Mouse (Mus musculus) gastrocnemius, postnatal 4 days (tissue): ENCODE data around the gene Gm42372. TPM values are rescaled to one million over a fixed set of nuclear protein-coding genes. Genes with fewer than 3 reads are reported as not detected.
"Not testable (repeated sequence)": the region's sequence is repeated elsewhere in the genome, so short reads cannot be mapped to it uniquely, and the experiment has no call there.

Experiments
- DNase-seq, 2 experiments: peaks; one replicate each; pipeline ENCODE4 v3.0.0; 2021 to 2022; ENCODE audit warnings: low spot score in 2 of 2, mixed read lengths in 2 of 2
- long read RNA-seq, 2 experiments: library from polyadenylated mRNA; stranded (forward); transcript quantifications; one replicate each; pipeline ENCODE4 v2.0.0; 2021
- total RNA-seq, 2 experiments: library from RNA; stranded (reverse); gene quantifications; 2 replicates each; pipeline ENCODE4 v1.2.3; 2021

The Gm42372 gene
- under 1 TPM in 1 of 2 experiments, not detected in 1; 0.05 TPM for total RNA-seq
- long read RNA-seq, experiment 1, result 0 reads
- long read RNA-seq, experiment 2, result 0 reads

DNA sequence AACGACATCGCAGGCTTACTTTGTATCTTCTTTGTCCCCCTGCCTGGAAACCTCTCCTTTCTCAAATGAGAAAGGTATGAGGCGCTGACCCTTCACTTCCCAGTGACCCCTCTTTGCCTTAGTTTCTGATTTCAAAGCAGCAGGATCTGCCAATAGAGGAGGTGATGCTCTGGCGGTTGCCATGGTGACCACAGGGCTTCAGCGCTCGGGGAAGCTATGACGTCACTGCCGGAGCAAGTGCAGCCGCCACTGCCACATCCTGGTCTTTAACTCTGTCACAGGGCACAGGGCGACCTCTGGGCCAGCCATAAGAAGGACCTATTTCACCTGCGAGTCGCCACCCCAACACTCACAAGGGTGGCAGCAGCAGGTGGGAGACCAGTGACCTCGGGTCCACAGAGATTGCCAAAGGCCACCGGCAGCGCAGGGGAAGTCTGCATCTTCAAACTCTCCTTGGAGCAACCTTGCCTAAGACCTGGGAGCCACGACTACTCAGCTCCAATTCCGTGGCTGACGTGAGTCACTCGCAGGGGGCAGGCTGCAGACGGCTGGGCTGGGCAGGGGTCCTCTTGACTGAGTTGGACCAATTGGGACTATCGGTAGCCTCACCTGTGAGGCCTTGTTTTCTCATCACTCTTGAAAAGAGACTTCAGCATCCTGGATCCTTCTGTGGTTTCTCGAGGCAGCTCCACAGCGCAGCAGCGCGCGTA lies at the start of gene Gm42372:
Gene Gm42372 (plus strand): TSS at position 228 of the 710 bp plus-strand sequence.
- peak in 1 of 2 experiments; percentile 47 for DNase-seq

DNA sequence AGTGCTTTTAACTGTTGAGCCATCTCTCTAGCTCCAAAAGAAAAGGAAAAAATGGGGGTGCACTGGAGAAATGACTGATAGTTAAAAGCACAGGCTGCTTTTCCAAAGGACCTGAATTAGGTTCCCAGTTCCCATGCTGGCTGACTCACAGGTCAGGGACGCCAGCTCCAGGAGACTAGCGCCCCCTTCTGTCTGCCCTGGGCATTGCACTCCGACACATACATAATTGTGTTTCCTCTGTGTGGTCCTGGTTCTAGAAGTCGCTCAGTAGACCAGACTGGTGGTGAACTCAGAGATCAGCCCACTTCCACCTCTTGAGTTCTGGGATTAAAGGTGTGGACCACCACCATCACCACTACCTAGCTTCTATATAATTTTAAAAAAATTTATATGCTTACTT lies 45.6 kb upstream of the Gm42372 start:
- DNase-seq, result no peak

DNA sequence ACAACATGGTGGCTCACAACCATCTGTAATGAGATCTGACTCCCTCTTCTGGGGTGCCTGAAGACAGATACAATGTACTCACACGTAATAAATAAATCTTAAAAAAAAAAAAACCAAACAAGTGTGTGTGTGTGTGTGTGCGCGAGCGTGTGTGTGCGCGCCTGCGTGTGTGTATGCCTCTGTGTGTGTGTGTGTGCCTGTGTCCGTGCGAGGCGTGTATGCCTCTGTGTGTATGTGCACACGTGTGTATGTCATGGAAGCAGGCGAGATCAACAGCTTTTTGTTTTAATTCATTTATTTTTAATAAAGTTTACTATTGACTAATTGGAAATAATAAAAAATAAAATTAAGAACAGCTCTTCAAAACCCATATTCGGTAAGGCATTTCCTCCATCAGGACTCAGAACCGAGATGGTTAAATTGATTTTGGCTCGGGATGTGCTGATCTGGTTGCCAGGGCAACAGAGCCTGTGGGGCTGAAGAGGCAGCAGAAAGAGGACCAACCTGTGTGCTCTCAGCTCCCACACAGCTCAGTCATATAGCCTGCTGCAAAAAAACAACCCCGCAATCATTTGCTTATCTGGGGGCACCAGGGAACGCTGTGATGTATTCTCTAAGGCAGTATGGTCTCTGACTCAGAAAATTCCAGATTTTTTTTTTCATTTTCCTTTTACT lies 44.6 kb upstream of the Gm42372 start:
- no peak for DNase-seq

DNA sequence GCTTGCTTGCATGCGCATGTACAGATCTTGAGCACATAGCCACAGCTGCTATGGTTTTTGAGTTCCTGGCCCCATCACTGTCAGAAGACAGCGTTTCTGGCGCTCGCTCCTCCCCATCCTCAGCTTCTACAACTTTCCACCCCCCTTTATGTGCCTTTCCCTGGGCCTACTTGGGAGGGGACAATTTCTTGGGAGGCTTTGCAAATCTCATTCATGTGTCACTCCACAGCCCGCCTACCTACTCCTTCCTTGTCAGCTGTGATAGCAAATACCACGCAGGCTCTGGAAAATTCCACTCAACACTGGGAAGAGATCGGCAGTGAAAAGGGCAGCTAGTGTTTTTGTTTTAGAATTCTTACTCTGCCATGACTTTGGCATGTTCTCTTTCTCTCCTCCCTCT lies 42.6 kb upstream of the Gm42372 start:
- no peak for DNase-seq

DNA sequence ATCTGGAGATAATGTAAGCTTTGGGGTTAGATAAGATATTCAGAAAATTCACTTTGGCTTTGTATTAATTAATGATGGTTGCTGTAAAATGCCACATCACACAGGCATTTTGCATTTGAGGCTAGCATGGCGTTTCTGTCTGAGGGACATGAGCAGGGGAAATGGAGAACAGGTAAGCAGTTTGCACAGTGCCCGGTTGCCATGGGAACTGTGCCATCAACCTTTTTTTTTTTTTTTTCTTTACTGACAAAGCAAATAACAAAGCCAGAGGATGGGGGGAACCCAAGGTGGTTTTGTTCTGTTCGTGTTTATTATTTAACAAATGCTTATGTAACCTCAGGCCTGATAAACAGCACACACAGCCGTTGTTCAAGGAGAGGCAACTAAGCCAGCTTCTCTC lies 40.0 kb upstream of the Gm42372 start:
- no peak for DNase-seq

DNA sequence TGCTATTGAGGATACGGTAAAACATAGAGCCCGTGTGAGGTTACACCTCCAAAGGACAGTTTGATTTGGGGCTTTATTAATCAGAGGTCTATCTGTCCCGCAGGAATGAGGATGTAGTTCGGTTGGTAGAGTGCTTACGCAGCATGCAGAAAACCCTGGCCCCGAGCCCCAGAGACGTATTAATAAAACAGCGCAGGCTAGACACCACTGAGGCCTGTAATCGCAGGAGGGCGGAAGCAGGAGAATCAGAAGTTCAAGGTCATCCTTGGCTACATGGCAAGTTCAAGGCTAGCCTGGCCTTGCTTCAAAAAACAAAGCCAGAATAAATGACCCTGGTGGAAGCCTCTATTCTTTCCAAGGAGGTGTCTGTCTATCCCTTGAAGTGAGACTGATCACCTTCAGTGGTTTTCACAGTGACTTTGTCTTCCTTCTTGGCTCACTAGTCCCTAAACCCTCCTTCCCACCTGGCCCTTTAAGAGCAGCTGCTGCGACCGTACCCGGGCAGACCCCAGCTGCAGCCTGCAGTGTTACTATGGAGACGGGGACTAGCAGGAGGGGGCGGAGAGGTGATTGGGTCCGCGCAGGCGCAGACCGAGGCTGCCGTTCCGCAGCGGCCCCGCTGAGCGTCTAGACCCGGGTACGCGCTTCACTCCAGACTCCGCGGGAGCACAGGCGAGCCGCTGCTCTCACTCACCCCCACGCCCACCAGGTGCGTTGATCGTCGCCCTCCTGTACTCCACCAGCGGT lies 38.7 kb upstream of the Gm42372 start, which contains the start of gene Pnmal2:
Gene Pnmal2 (plus strand): TSS at position 622 of the 747 bp plus-strand sequence.
- peak; percentile 78 to 85 for DNase-seq

DNA sequence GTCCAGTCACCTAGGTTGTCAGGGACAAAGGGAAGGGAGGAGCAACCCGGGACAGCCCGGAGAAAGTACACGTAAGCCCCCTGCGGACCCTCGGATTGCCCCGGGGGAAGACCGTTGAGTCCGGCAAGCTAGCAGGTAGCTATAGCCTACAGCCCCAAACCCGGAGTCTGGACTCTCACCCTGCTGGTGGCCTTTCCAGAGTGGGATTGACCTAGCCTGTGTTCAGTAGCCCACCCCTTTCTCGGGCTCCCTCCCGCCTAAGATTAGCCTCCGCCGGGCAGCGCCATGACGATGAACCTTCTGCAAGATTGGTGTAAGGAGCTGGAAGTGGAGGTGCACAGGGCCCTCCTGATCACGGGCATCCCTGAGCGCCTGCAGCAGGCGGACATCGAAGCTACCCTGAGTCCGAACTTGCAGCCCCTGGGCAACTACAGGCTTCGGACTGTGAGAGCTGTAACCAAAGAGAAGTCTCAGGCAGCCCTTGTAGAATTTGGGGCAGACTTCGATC lies 38.0 kb upstream of the Gm42372 start:
- DNase-seq, result peak in 1 of 2 experiments; percentile 37

DNA sequence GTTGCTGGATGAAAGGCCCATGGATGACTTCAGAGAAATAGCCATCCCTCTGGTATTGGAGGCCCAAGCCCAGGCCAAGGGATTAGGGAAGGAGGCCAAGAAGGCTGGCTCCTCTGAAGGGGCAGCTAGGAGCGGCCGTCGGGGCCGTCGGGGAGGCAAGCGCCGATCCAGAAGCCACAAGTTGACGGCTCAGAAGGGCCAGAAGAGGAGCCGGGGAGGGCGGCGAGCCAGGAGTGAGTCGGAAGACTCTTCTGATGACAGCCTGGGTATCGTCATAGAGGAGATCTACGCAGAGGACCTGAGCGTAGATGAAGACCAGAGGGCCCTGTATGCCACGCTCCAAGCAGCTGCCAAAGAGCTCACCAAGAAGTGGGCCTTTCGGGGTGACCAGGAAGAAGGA lies 37.5 kb upstream of the Gm42372 start:
- peak in 1 of 2 experiments; percentile 47 for DNase-seq

DNA sequence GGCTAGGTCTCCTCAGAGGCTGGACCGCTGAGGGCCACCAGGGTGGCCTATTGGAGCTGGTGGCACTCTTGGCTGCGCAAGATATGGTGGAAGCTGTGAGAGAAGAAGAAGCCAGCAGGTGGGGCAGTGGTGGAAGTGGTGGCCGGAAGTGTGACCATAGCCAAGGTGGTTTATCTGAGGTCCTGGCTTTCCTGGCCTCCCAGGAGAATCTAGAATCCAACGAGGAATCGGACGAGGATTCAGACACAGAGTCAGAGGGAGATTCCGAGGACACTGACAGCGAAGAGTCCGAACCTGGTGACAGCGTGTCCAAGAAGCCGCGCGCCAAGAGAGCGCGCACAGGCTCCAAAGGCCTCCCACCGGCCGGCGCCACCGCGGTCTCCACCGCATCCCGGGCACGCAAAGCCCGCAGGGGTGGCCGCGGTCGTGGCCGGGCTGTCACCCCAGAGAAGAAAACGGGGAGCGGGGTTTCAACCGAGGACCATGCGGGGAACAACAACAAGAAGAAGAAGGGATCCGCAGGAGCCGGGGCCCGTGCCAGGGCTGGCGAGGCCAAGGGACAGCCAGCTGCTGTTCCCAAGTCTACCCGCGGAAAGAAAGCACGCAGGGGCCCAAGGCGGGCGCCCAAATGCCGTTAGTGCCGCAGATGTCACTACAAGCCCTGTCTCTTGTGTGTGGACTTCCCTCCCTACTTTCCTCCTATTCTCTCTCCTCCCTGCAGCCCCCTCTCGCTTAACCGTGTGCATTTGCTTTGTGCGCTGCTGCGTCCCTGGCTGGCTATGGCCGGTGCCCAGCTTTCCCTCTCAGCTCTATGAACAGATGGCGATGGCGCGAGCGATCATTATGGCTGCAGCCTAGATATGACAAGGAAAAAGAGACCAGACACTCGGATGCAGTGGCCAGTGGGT lies 36.2 kb upstream of the Gm42372 start:
- DNase-seq, result peak in 1 of 2 experiments; percentile 59

DNA sequence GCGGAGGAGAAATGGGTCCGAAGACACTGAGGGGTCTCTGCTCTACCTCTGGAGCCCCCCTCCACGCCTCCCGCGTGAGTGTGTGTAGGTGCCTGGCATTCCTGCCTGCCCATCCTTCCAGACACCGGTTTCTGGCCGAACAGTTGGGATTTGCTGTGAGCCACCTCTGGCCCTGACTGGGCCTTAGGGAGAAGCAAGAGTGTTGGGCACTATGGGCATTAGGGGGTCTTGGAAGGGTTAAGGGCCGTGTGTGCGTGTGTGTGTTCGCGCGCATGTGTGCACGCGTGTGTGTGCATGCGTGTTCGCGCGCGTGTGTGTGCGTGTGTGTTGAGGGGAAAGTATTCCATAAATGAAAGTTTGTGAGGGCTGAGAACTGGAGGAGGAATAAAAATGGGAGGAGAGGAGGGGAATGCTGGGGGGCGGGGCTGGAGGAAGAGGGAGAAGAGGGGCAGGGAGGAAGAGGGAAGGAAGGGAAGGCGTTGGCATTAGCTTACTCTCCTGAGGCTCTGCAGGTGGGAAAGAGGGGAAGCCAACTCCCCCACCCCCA lies 35.5 kb upstream of the Gm42372 start:
- peak in 1 of 2 experiments; percentile 53 for DNase-seq

DNA sequence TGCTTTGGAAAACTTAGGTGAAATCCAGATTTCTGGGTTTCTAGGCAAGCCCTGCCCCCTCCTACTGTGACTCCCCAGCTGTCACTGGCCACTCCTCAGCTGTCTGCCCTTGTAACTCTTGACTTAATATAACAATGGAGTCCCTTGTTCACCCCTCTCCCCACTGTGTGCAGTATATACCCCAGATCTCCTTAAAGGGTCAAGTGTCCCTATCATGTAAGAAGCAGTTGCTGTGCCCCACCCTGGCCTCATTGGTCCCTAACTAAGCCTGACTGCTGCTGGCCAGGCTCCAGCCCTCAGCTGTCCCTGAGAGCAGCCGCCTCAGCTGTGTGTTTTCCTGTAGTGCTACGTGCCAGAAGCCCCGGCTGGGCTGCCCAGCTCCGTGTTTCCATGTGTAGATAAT lies 34.9 kb upstream of the Gm42372 start:
- peak in 1 of 2 experiments; percentile 80 for DNase-seq

DNA sequence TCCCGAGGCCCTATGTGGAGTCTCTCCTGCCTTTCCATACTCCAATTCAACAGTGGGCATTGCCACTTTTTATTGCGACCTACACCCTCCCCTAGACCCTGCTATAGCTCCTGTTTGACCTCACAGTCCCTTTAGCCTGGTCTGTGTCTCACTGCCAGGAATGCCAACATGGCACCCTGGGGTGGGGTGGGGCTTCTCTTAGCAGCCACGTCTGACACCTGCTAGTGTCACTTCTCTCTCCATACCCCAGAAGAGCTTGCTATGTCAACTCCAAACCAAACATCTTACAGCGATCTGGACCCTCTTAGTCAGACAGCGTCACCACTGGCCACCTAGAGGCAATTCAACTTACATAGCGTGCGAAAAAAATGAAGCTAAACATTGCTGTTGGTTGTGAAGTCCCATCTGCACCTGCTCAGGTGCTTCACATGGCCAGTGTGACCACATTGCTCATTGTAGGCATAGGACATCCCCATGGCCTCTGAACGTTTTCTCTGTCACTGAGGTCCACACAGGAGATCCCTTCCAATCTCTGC lies 33.9 kb upstream of the Gm42372 start:
- no peak for DNase-seq

DNA sequence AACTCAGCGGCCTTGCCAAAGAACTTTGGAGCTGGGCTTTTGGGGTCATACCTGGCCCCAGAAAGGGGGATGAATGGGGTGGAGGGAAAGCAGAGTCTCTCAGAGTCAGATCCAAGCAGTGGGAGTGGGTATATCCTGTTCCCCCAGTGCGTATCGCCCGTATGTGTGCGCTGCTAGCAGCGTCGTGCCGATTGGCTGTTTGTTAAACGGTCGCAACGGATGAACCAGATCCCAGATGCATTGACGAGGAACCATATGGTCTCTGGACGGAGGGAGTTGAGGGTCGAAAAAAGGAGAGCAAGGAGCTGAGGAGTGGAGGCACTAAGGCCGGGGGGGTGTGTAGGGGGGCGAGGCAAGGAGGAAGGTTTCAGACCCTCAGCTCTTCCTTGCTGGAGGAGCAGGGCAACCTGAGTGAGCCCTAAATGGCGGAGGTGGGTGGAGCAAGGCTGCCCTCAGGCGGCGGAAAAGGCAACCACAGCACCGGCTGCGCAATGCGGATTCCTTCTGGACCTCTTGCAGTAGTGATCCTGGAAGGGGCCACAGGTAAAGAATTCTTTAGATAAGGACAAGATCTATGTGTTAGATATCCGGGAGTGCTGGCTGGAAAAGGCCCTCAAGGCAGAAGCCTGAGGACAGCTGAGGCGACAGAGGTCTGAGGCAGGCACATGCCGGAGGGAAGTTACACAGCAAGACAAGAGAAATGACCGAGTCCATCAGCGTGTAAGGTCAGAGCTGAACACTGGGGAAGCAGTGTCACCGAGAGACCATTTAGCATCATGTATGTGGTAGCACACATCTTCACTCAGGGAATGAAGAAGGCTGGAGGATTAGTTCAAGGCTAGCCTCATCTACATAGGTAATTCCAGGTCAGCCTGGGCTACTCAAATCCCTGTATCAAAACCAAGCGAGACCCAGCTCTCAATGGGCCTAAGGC lies 32.7 kb upstream of the Gm42372 start:
- DNase-seq, result peak; percentile 60 to 74

DNA sequence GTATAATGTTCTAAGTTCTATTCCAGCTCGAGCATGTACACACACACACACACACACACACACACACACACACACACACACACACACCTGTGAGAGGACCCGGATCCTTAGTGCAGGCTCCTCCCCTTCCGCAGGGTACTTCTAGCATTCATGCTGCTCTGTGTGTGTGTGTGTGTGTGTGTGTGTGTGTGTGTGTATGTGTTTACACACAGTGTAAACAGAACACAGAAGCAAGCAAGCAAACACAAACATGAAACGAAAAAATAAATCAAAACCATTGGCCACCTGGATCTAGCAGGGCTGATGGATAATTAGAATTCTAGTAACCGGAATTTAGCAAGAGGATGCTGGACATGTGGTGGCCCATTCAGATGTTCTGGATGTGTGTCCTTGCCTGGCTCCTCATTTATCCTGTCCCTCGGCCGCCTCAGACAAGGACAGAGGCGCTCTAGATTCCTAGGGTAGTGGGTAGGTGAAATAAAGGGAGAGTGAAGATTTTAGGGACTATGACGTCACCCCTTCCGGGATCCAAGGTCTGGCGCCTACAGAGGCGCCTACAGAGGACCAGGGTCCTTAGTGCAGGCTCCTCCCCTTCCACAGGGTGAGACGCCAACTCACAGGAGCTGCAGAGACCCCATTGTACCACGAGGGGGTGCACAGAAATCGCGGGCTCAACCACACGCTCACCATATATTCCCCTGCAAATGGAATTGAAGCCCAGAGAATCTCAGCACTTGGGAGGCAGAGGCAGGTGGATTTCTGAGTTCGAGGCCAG lies 31.8 kb upstream of the Gm42372 start:
- DNase-seq, result peak; percentile 69 to 79

DNA sequence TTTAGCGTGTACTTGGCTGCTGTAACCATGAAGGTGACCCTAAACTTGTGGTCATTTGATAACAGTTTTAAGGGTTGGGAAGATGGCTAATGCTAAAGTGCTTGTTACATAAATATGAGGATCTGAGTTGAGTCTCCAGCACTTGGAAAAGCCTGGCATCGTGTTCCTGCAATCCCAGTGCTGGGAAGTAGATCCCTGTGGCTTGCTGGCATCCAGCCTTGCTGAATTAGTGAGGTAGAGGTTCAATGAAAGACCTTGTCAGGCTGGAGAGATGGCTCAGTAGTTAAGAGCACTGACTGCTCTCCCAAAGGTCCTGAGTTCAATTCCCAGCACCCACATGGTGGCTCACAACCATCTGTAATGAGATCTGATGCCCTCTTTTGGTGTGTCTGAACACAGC lies 29.1 kb upstream of the Gm42372 start:
- not testable (repeated sequence) for DNase-seq

DNA sequence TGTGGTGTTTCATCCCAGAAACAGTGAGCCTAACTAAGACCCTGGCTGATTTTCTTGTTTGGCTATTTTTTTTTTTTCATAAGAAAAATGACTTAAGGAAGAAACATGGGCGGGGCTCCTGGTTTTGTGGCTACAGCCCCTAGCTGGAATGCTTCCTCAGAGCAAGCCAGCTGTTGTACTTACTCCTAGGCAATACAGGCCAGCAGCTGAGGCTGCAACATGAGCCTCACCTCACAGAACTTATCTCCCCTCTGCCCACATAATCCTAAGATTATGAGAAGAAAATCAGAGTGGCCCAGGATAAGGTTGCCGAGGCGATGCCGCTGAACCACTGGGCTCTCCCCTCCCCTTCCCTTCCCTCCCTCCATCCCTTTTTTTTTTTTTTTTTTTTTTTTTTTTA lies 27.2 kb upstream of the Gm42372 start:
- no peak for DNase-seq

DNA sequence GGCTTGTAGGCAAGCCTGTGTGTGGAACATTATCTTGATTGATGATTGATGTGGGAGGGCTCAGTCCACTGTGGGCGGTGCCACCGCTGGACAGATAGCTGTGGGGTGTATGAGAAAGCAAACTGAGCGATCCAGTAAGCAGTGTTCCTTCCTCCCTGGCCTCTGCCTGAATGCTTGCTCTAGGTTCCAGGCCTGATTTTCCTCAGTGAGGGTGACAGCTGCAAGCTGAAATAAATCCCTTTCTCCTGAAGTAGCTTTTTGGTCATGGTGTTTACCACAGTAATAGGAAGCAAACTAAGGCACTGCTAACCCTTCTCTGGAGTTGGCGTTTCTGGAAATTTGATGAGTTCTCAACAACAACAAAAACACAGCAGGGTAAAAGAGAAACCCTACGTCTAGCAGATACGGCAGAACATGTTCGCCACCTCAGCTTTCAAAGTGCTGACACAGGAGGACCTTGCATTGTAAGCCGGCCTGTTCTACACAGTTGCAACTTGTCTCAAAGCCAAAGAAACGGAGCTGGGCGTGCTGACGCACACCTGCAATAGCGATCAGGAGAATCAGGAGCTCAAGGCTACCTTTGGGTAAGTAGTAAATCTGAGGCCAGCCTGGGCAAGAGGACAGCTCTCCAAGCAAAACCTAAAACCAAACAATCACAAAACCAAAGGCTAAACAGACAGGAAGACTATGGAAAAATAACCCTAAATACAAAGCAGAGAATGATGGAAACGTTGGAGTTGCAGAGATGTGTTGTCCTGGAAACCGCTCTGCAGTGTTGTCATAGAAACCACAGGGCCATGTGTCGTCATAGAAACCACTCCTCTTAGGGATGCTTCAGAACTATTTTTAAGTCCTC lies 26.2 kb upstream of the Gm42372 start:
- DNase-seq, result no peak
